Mouse (Mus musculus) lung, postnatal 10 days (tissue): ENCODE data around the gene Atxn1.
A peak's percentile ranks its signal among the peaks of the same experiment; 100 is the strongest.

Experiments used
- DNase-seq: peaks from one replicate; pipeline ENCODE4 v3.0.0; 2021

Gene Atxn1

GRCm38 (mm10) chr13:45764354-45764753 is 200.5 kb downstream of the Atxn1 start:
- DNase-seq, result no peak

- peak; percentile 59 for DNase-seq
These were observed 202.5 kb downstream of the Atxn1 start for GRCm38 (mm10) chr13:45762278-45762677.

GRCm38 (mm10) chr13:45754483-45754882 is 210.3 kb downstream of the Atxn1 start:
- no peak for DNase-seq

DNA sequence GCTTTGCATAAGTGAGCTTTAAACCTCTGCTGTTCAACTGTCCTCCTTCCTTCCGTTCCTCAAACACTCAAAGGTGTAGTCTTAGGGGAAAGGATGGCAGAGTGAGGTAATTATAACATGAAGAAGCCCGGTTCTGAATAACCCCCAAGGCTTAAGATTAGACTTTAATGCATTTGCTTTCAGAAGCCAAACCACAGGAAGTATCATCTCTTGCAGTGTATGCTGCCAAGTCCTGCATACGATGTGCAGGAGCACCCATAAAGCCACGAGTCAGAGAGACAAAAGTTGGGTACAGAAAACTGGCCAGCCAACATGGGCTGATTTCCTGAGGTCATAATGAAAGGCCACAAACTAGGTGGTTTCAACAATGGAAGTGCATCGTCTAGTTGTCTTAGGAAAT is 212.3 kb downstream of the Atxn1 start:
- no peak for DNase-seq

DNA sequence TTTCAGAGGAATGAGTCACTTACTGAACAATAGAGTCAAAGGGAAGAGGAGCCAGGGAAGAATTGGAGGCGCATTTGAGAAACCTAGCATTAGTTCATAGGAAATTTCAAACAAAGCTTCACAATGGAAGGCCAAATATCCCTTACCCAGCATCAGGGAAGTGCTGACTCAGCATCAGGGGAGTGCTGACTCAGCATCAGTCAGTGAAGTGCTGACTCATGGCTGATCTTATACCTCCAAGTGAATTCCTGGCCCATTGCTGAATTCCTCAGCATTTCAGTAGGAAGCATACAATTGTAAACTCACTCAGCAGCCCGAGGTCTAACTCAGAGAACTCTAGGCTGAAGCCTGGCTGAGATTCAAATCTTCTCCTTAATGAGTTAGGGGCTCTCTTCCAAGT is 213.6 kb downstream of the Atxn1 start:
- no peak for DNase-seq

- DNase-seq, result no peak
These were observed 214.2 kb downstream of the Atxn1 start for GRCm38 (mm10) chr13:45750627-45751026.

DNA sequence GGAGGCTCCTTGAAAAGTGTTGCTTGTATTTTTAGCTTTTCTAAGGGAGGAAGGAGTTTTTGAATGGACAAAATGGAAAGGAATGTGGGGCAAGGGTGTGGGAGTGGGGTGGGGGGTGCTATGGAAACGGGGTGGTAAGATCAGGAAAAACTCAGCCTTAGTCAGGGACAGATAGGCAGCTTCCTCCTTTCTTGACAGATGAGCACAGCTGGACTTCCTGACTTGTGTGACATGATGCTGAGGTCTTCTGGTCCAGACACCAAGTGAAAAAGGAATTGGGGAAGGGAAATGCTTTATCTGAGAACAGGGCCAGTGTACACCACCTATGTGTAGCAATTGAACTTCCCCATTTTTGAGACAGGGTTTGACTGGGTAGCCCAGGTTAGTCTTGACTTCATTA is 214.9 kb downstream of the Atxn1 start:
- peak; percentile 29 for DNase-seq

DNA sequence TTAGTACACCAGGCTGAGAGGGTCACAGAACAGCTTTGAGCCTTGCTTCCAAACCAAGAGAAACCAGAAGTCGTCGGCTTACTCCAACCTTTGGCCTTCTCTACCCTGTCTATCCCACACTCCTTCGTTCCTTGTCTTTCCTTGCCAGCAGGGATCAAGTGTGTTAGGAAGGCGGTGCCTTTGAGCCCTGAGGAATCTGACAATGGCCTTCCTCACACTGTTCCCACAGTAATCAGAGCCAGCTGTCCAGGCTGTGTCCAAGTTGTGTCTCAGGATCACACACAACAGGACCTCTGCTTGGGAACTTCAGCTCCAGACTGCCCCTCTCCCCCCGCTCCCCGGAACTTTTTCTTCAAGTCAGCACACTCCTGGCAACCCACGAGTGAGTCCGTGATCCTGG is 215.6 kb downstream of the Atxn1 start:
- DNase-seq, result peak; percentile 32

- DNase-seq, result peak; percentile 61
These were observed 216.1 kb downstream of the Atxn1 start for GRCm38 (mm10) chr13:45748691-45749090.

DNA sequence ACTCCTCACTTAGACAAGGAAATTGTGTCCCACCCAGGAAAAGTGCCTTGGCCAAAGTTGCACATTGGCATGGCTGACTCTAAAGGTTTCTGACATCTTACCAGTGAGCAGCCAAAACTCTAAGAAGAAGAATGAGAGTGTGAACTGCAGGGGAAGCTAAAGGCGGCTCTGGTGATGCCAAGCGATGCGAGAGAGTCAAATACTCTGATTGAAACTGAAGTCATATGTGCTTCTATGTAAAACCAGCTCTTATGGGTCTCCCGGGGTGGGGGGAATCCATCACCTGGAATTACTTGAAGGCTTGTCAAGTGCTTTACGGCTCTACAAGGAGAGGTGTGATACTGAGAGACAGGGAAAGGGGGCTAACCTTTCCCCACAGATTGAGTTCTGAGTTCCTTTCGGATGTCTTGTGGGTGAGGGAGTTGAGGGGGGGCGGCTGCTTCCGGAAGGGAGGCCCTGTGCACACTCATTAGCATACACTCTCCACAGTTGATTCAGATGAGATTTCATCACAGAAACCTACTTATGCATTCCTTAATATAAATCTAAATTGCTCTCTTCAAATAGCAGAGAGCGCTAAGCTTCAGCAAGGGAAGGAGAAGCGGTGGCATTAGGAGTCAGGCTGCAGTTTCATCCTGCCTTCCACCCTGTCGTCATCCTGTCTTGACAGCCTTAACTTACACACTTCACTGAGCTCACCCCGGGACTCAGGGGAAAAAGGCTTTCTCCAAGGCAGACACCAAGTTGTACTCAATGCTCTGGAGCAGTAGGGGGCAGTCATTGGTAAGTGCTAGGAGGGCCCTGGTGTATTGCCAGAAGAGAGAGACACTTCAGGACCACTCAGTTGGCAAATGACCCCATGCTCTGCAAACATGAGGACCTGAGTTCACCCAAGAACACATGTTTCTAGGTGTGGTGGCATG is 218.7 kb downstream of the Atxn1 start:
- DNase-seq, result peak; percentile 28

DNA sequence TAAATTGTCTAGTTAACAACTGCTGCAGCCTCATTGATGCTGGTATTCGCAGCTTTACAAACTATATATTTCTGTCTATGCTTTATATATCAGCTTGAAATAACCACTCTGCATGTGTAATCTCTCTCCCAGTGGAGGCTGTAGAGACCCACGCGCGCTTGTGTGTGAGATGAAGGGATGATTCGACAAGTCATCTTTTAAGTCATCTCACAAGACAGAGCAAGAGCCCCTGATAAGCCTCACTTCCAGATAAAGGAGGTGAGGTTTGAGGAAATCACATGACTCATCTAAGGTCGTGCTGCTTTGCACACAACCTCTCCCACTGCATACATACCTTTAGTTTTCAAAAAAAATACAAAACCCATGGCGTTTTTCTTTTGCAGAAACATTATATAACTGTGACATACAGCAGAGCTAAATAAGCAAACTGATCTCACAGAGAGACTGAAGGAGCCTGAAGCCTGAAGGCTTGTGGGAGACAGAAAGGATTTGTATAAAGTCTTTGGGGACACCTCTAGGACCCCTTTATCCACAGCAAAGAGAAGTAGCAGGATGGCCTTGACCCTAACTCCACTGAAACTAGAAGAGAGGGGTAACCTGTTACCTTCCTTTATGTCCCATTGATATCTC is 219.9 kb downstream of the Atxn1 start:
- DNase-seq, result no peak

DNA sequence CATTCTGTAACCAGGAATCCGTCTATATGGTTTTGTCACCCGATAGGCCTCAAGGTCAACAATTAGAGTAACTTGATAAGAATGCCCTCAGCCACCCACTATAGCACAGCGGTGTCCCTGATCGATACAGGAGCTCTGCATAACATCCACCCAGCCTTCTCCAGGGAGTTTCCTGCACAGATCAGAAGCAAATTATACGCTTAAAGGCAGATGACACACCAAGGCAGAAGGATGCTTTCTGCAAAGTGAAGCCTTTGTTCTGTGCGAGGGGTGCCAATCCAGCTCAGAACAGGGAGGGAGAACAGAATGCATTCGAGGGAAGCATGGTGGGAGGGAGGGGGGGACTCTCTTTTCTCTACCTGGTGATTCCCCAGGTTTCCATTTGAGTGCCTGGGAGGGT is 221.0 kb downstream of the Atxn1 start:
- no peak for DNase-seq

GRCm38 (mm10) chr13:45740369-45740768 is 224.4 kb downstream of the Atxn1 start:
- no peak for DNase-seq

DNA sequence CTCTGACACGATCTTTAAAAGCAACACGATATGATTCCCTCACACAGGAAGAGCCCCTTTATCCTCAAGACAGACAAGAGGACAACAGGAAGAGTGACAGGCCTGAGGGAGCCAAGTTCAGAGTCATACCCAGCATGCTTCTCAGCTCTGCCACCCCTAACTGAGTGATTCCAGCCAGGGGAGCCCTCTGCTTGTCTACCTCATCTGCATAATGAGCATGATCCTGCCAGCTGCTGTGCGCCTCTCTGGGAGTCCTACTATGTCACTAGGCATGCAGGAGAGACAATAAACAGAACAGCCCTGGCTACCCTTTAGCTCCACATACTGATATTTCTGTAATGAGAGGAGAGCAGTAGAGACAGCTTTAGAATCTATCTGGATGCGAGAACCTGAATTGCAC is 228.6 kb downstream of the Atxn1 start:
- DNase-seq, result no peak

- DNase-seq, result no peak
These were observed 229.0 kb downstream of the Atxn1 start for GRCm38 (mm10) chr13:45735802-45736201.

- DNase-seq, result no peak
These were observed 230.3 kb downstream of the Atxn1 start for GRCm38 (mm10) chr13:45734531-45734930.

DNA sequence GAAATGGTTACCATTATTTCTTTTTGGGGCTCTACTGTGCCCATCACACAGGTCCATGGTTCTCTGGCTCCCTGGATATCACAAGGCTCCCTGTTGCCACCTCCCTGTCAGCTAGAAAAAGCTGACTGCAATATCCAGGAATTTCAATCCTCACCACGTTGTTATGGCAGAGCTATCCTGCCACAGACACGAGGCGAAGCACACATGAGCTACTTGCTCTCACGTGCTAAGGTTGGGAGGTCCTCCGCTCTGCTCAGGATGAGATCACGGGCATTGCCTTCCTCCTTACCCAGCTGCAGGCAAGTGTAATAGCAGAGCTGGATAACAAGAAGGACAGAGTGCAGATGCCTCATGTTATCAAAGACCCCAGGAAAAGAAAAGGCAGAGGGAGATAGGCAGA is 232.2 kb downstream of the Atxn1 start:
- no peak for DNase-seq

DNA sequence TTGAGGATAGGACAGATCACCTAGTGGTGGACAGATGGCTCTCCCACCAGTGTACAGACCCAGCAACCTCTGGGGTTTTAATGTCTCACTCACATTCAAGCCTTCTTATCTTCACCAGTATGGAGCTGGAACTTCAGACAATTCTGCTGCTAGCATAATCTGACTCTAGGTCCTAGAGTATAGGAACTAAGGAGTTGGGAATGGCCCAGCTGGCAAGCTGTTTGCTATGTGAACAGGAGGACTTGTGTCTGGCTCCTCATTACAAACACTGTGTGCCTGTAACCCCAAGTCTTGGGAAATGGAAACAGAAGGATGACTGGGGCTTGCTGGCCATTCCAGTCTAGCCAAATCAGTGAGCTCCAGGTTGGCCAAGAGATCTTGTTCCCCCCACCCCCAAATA is 237.9 kb downstream of the Atxn1 start:
- DNase-seq, result peak; percentile 48

DNA sequence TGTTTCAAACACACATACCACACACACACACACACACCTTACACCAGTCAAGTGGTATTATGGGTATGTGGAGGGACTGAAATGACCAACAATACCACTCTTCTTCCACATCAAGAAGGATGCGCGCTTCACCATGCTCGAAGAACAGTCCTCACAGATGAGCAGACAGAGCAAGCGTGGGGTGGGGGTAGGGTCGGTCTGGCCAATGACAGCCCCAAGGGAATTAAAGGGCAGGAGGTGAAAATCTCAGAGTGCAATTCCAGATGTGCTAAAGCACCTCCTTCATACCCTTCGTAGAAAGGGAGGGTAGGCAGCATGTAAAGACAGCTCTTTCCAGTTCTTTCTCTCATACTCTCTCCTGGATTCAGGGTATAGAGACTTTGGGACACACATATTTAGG is 238.6 kb downstream of the Atxn1 start:
- DNase-seq, result no peak

GRCm38 (mm10) chr13:45724507-45725259 is 240.1 kb downstream of the Atxn1 start:
- DNase-seq, result no peak

GRCm38 (mm10) chr13:45722885-45723284 is 241.9 kb downstream of the Atxn1 start:
- no peak for DNase-seq

DNA sequence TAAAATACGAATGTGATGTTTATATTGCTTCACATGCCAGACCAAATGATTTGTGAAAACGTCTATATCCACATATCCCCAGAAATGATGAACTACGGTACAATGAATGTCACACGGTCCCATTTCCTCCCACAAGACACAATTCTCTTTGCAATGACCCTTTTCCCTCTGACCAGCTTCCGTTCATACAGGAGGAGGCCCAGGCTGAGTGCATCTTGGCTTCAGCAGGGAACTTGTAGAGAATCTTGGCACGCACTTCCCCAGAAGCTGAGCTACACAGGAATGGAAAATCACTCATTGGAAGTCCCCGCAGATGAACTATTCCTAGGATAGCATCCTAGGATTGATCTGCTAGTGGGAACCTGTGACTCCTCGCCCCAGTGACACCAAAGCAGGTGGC is 243.2 kb downstream of the Atxn1 start:
- peak; percentile 56 for DNase-seq

DNA sequence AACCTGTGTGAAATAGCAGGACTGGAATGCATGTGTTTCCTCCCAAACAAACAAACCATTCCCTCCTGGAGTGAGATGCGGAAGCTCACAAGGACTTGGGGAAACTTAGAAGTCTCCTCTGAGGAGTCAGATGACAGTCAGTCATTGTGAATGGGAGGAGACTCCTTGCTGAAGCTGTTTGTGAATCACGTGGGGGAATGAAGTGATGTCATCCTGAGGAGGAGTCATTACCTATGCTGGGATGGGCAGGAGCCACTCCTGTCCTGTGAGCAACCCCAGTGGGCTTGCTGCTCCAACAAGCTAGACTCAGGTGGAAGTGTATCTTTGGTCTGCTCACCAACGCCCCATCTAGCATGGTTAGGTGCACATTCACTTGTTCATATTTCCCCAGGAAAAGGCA is 246.0 kb downstream of the Atxn1 start:
- DNase-seq, result peak; percentile 21
